Mouse (Mus musculus): ENCODE results near the gene Ilkap. TPM values are rescaled to one million over a fixed set of nuclear protein-coding genes. Genes with fewer than 3 reads are reported as not detected.

The Ilkap gene
- polyA plus RNA-seq, 1 experiment from 2014 or later, result 132 TPM

DNA sequence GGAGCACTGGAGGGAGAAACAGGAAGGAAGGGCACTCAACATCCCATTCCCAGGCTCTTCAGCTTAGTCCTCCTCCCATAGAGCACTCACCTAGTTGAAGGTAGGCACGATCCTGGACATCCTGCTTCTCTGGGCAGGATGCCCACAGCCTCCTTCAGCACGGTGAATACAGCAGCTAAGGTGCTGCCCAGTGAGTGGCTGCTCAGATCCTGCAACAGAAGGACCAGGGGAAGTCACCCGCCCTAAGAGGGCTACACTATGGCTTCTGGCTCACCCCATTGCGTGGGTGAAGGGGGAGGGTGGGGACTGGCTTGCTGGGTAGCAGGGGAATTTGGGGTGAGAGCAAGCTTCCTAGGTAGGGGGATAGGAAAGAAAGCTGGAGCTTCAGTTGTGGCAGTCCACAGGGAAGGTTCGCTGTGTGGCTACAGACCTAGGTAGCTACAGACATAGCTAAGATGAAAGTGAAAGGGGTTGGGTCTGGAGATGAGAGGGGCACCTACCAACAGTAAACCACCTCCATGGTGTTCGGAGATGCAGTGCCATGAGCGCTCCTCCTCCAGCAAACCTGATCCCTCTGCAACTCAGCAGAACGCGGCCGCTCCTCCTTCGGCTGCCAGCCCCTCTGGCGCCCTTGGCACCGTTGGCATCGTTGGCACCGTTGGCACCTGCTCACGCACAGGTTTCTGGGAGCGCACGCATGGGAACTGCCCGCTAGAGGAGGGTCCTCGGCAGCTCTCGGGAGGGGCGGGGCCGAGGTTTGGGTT is 7.0 kb upstream of the Ilkap start:
- DNase-seq (ENCODE audit: low spot score) (no peak), ATAC-seq (ENCODE audit: low FRiP score) (no peak)
- no peak overlapping the region for H3K27ac ChIP-seq

DNA sequence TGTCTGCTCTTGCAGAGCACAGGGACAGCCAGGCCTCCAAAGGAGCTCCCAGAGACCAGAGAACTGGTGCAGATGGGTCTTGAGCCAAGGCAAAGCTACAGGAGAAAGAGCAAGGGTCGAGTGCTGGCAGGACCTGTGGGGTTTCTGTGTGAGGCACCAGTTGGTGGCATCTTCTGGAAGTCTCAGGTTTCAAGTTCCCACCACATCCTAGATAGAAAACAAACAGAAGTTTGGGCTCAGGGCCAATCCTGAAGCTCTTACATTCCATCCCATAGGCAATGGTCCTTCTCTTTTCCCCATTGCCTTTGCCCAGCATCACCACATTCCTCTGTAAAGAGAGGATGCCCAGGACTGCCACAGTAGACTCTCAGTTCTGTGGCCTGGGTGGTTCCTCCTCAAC is 6.4 kb upstream of the Ilkap start:
- H3K27ac ChIP-seq, result no peak overlapping the region
- no peak overlapping the region for H3K9ac ChIP-seq
- ATAC-seq (ENCODE audit: low FRiP score) (no peak), DNase-seq (ENCODE audit: low spot score) (no peak)
- H3K4me1 ChIP-seq (replicated peaks; ENCODE audit: control insufficient read depth, insufficient read depth, low read length), result no peaks in the 10 kb centered on the region
- no peaks in the 10 kb centered on the region for H3K36me3 ChIP-seq (replicated peaks; ENCODE audit: control insufficient read depth, insufficient read depth)
- no peak overlapping the region for H3K4me3 ChIP-seq (replicated peaks; ENCODE audit: low read length)
- H3K27me3 ChIP-seq (ENCODE audit: control insufficient read depth, insufficient read depth, low read length), result no peaks in the 10 kb centered on the region
- no peaks in the 10 kb centered on the region for H3K9me3 ChIP-seq (ENCODE audit: control insufficient read depth, low read length)
- 25% methylated on average over 1 of the region's 1 CpGs for WGBS
- H3K4me2 ChIP-seq (replicated peaks), result no peak overlapping the region

More for the DNA sequence above, 7.0 kb upstream of the Ilkap start:
- H3K36me3 ChIP-seq (replicated peaks; ENCODE audit: control insufficient read depth, insufficient read depth), result no peaks in the 10 kb centered on the region
- no peaks in the 10 kb centered on the region for H3K4me1 ChIP-seq (replicated peaks; ENCODE audit: control insufficient read depth, insufficient read depth, low read length)
- no peak overlapping the region for H3K9ac ChIP-seq
- no peaks in the 10 kb centered on the region for H3K9me3 ChIP-seq (ENCODE audit: control insufficient read depth, low read length)
- no peak overlapping the region for H3K4me3 ChIP-seq (replicated peaks; ENCODE audit: low read length)
- WGBS, result 59% methylated on average over 23 of the region's 23 CpGs
- H3K4me2 ChIP-seq (replicated peaks), result no peak overlapping the region
- H3K27me3 ChIP-seq (ENCODE audit: control insufficient read depth, insufficient read depth, low read length), result no peaks in the 10 kb centered on the region

- H3K9me3 ChIP-seq (ENCODE audit: control insufficient read depth, low read length), result no peaks in the 10 kb centered on the region
- 3% methylated on average over 12 of the region's 12 CpGs for WGBS
- H3K27ac ChIP-seq, result peak overlapping the region; percentile 92
- peaks cover 9% of the 10 kb centered on the region for H3K36me3 ChIP-seq (replicated peaks; ENCODE audit: control insufficient read depth, insufficient read depth)
- H3K4me3 ChIP-seq (replicated peaks; ENCODE audit: low read length), result peak overlapping the region; percentile 89
- H3K9ac ChIP-seq, result peak overlapping the region; percentile 86
- H3K27me3 ChIP-seq (ENCODE audit: control insufficient read depth, insufficient read depth, low read length), result no peaks in the 10 kb centered on the region
- H3K4me1 ChIP-seq (replicated peaks; ENCODE audit: control insufficient read depth, insufficient read depth, low read length), result peaks cover 27% of the 10 kb centered on the region
- no peak for DNase-seq (ENCODE audit: low spot score)
- H3K4me2 ChIP-seq (replicated peaks), result peak overlapping the region; percentile 89
- no peak for ATAC-seq (ENCODE audit: low FRiP score)
Observed at GRCm38 (mm10) chr1:91397927-91398259, 722 bp downstream of the Ilkap start.

- Histone ChIP-seq H3K4me1 (replicated peaks; ENCODE audit: control insufficient read depth, insufficient read depth, low read length) (0 out of 2 replicates have a peak, but pooled peaks cover 3% of the 10 kb centered on the region), H3K36me3 (replicated peaks; ENCODE audit: control insufficient read depth, insufficient read depth) (peaks cover 67% of the 10 kb centered on the region), H3K27me3 (ENCODE audit: control insufficient read depth, insufficient read depth, low read length) (no peaks in the 10 kb centered on the region), H3K9me3 (ENCODE audit: control insufficient read depth, low read length) (no peaks in the 10 kb centered on the region), H3K4me3 (replicated peaks; ENCODE audit: low read length) (no peak overlapping the region), H3K27ac (no peak overlapping the region), H3K9ac (no peak overlapping the region), H3K4me2 (replicated peaks) (no peak overlapping the region)
- no peak for ATAC-seq (ENCODE audit: low FRiP score)
- DNase-seq (ENCODE audit: low spot score), result no peak
- WGBS, result 98% methylated on average over 5 of the region's 5 CpGs
Observed at GRCm38 (mm10) chr1:91390369-91390768, 8.2 kb downstream of the Ilkap start.

GRCm38 (mm10) chr1:91381091-91381471 is 17.5 kb downstream of the Ilkap start:
- H3K4me3 ChIP-seq (replicated peaks; ENCODE audit: low read length), result no peak overlapping the region
- H3K27me3 ChIP-seq (ENCODE audit: control insufficient read depth, insufficient read depth, low read length), result no peaks in the 10 kb centered on the region
- H3K27ac ChIP-seq, result no peak overlapping the region
- no peak overlapping the region for H3K4me2 ChIP-seq (replicated peaks)
- WGBS, result 95% methylated on average over 4 of the region's 4 CpGs
- H3K9me3 ChIP-seq (ENCODE audit: control insufficient read depth, low read length), result no peaks in the 10 kb centered on the region
- peaks cover 96% of the 10 kb centered on the region for H3K36me3 ChIP-seq (replicated peaks; ENCODE audit: control insufficient read depth, insufficient read depth)
- H3K9ac ChIP-seq, result no peak overlapping the region
- ATAC-seq (ENCODE audit: low FRiP score), result no peak
- no peaks in the 10 kb centered on the region for H3K4me1 ChIP-seq (replicated peaks; ENCODE audit: control insufficient read depth, insufficient read depth, low read length)
- no peak for DNase-seq (ENCODE audit: low spot score)

DNA sequence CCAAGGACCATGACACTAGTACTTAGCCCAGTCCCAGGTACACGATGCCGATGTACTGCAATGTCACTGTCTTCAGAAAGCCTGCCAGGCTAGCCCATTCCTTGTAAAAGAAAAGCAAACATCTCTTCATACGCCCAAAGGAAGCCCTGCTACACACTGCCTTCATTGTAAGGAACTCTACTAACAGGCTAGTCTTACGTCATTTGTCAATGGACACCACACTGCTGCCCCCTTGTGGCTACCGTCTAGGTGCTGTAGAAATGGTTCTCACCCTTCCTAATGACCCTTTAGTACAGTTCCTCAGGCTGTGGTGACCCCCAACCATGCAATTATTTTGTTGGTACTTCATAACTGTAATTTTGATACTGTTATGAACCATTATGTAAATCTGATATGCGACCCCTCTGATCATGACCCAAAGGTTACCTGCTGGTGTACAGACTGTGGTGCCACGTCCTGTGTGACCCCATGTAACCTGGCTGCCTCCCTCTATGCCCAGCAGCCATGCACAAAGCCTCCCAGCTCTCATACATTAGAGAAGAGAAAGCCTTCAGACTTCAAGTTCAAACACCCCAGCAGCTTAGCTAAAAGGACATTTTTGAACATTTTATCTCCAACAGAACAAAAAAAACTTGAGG is 18.0 kb downstream of the Ilkap start:
- whole genome bisulfite sequencing, result 61% methylated on average over 7 of the region's 7 CpGs
- no peak overlapping the region for H3K27ac ChIP-seq
- no peak overlapping the region for H3K4me3 ChIP-seq (replicated peaks; ENCODE audit: low read length)
- DNase-seq (ENCODE audit: low spot score) (peak; percentile 83), ATAC-seq (ENCODE audit: low FRiP score) (peak; percentile 48; the same call in 1 of the 2 replicates)
- H3K9ac ChIP-seq, result no peak overlapping the region
- no peak overlapping the region for H3K4me2 ChIP-seq (replicated peaks)
- H3K36me3 ChIP-seq (replicated peaks; ENCODE audit: control insufficient read depth, insufficient read depth), result peaks cover 96% of the 10 kb centered on the region
- no peaks in the 10 kb centered on the region for H3K27me3 ChIP-seq (ENCODE audit: control insufficient read depth, insufficient read depth, low read length)
- no peaks in the 10 kb centered on the region for H3K4me1 ChIP-seq (replicated peaks; ENCODE audit: control insufficient read depth, insufficient read depth, low read length)
- no peaks in the 10 kb centered on the region for H3K9me3 ChIP-seq (ENCODE audit: control insufficient read depth, low read length)

- Histone ChIP-seq H3K9me3 (ENCODE audit: control insufficient read depth, low read length) (no peaks in the 10 kb centered on the region), H3K27me3 (ENCODE audit: control insufficient read depth, insufficient read depth, low read length) (no peaks in the 10 kb centered on the region), H3K27ac (no peak overlapping the region), H3K4me3 (replicated peaks; ENCODE audit: low read length) (no peak overlapping the region), H3K9ac (no peak overlapping the region), H3K36me3 (replicated peaks; ENCODE audit: control insufficient read depth, insufficient read depth) (peaks cover 90% of the 10 kb centered on the region), H3K4me2 (replicated peaks) (no peak overlapping the region), H3K4me1 (replicated peaks; ENCODE audit: control insufficient read depth, insufficient read depth, low read length) (no peaks in the 10 kb centered on the region)
- ATAC-seq (ENCODE audit: low FRiP score), result no peak
- WGBS, result 94% methylated on average over 6 of the region's 6 CpGs
- DNase-seq (ENCODE audit: low spot score), result no peak
Observed at GRCm38 (mm10) chr1:91373414-91373835, 25.2 kb downstream of the Ilkap start.

DNA sequence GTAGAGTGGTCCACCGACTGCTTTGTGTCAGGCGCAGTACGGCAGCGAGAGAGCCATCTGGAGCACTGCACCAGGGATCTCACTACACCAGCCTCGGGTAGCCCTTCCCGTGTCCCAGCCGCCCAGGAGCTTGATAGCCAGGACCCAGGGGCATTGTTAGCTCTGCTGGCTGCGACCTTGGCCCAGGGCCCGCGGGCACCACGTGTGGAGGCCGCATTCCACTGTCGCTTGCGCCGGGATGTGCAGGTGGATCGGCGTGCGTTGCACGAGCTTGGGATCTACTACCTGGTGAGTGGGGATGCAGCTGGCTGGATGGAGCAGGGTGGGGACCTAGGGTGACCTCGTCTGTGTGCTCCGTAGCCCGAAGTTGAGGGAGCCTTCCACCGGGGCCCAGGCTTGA is 28.6 kb downstream of the Ilkap start:
- peaks cover 57% of the 10 kb centered on the region for H3K36me3 ChIP-seq (replicated peaks; ENCODE audit: control insufficient read depth, insufficient read depth)

GRCm38 (mm10) chr1:91369408-91369807 is 29.2 kb downstream of the Ilkap start:
- 66% methylated on average over 4 of the region's 4 CpGs for WGBS
- H3K4me3 ChIP-seq (replicated peaks; ENCODE audit: low read length), result no peak overlapping the region
- no peaks in the 10 kb centered on the region for H3K4me1 ChIP-seq (replicated peaks; ENCODE audit: control insufficient read depth, insufficient read depth, low read length)
- DNase-seq (ENCODE audit: low spot score), result no peak
- ATAC-seq (ENCODE audit: low FRiP score), result no peak
- H3K4me2 ChIP-seq (replicated peaks), result no peak overlapping the region
- H3K27me3 ChIP-seq (ENCODE audit: control insufficient read depth, insufficient read depth, low read length), result peaks cover 12% of the 10 kb centered on the region
- H3K27ac ChIP-seq, result no peak overlapping the region
- H3K9me3 ChIP-seq (ENCODE audit: control insufficient read depth, low read length), result peaks cover 2% of the 10 kb centered on the region; the same call in 1 of the 2 replicates
- H3K36me3 ChIP-seq (replicated peaks; ENCODE audit: control insufficient read depth, insufficient read depth), result peaks cover 50% of the 10 kb centered on the region
- H3K9ac ChIP-seq, result no peak overlapping the region

More for the DNA sequence above, 28.6 kb downstream of the Ilkap start:
- DNase-seq (ENCODE audit: low spot score), result no peak
- Histone ChIP-seq H3K27ac (no peak overlapping the region), H3K4me1 (replicated peaks; ENCODE audit: control insufficient read depth, insufficient read depth, low read length) (no peaks in the 10 kb centered on the region), H3K4me3 (replicated peaks; ENCODE audit: low read length) (no peak overlapping the region), H3K9ac (no peak overlapping the region), H3K9me3 (ENCODE audit: control insufficient read depth, low read length) (no peaks in the 10 kb centered on the region), H3K27me3 (ENCODE audit: control insufficient read depth, insufficient read depth, low read length) (peaks cover 12% of the 10 kb centered on the region), H3K4me2 (replicated peaks) (no peak overlapping the region)
- WGBS, result 81% methylated on average over 22 of the region's 23 CpGs
- ATAC-seq (ENCODE audit: low FRiP score), result no peak
